ENCODE assay signal across 12 mouse cellular contexts in genomic region chr16:11001703-11002659, GRCm38 (mm10). TPM values are rescaled to one million over a fixed set of nuclear protein-coding genes. Genes with fewer than 3 reads are reported as not detected.
DNase-seq lines count a peak whose midpoint lies in the region; ATAC-seq and TF ChIP-seq lines count a peak whose summit lies in the region.
"Had no signal": no experiment of that assay in that cellular context is flagged by ENCODE, and none has a peak within 500 bp of the region (broad histone marks: within the 10 kb centered on the region; RNA-seq: fewer than 3 reads in every experiment).

No protein-coding gene starts in this region.

- intact Hi-C loops in left cerebral cortex, postnatal 10 days (cut with DNase I) = no loop called here

- peak; percentile 49 for DNase-seq in adrenal gland, adult 2 months
- no peak for DNase-seq in adrenal gland, adult 18-20 months (ENCODE audit: low spot score in 2 of 2)
- DNase-seq in left cerebral cortex, postnatal 10 days (ENCODE audit: extremely low spot score in 1 of 2, low spot score in 2 of 2) = no peak
- DNase-seq in thymus, postnatal 36 days = no peak
- no peak for DNase-seq in retina, postnatal 1 day
- DNase-seq: cerebellum, postnatal 25 days; layer of hippocampus, postnatal 36 days; thymus, postnatal 14 days had no signal

- no peak overlapping the region for H3K9ac ChIP-seq in liver, embryonic 12.5 days

- H3K79me2 ChIP-seq in C2C12 (ENCODE audit: control insufficient read depth, insufficient read depth) = no peaks in the 10 kb centered on the region

- no peaks in the 10 kb centered on the region for H3K27me3 ChIP-seq in C2C12 (ENCODE audit: control insufficient read depth, insufficient read depth, insufficient read length)
- H3K27me3 ChIP-seq in liver, embryonic 12.5 days (replicated peaks) = no peaks in the 10 kb centered on the region
- H3K27me3 ChIP-seq: megakaryocyte, embryonic 14.5 days had no signal

- no peak overlapping the region for H3K27ac ChIP-seq in liver, embryonic 12.5 days

- ATAC-seq in liver, embryonic 12.5 days = peak; percentile 44; the same call in 1 of the 2 replicates
- ATAC-seq in megakaryocyte, adult 5-6 weeks (ENCODE audit: poor library complexity, severe bottlenecking) = peak; percentile 64

- H3ac ChIP-seq in C2C12 (ENCODE audit: control insufficient read depth, insufficient read length, low read depth) = no peak overlapping the region

- 56% methylated on average over 7 of the region's 7 CpGs for WGBS in liver, embryonic 12.5 days (ENCODE audit: insufficient replicate concordance)

- H3K79me3 ChIP-seq in C2C12 (ENCODE audit: low read depth) = no peaks in the 10 kb centered on the region

- no peak for TF ChIP-seq CTCF in C2C12 (IDR thresholded peaks at IDR 0.05; ENCODE audit: control insufficient read depth, insufficient read depth, insufficient read length)

- peaks cover 32% of the 10 kb centered on the region for H3K4me1 ChIP-seq in liver, embryonic 12.5 days

- no peaks in the 10 kb centered on the region for H3K9me3 ChIP-seq in liver, embryonic 12.5 days (replicated peaks)

- no peak overlapping the region for H3K4me2 ChIP-seq in liver, embryonic 12.5 days

- no peaks in the 10 kb centered on the region for H3K36me3 ChIP-seq in C2C12 (ENCODE audit: control insufficient read depth, insufficient read depth)
- no peaks in the 10 kb centered on the region for H3K36me3 ChIP-seq in liver, embryonic 12.5 days

- no peak overlapping the region for H3K4me3 ChIP-seq in C2C12 (ENCODE audit: insufficient read depth, poor library complexity, severe bottlenecking)
- no peak overlapping the region for H3K4me3 ChIP-seq in liver, embryonic 12.5 days
- H3K4me3 ChIP-seq: megakaryocyte, embryonic 14.5 days had no signal

TF ChIP-seq in C2C12, 6 proteins besides CTCF, POLR2A, EP300 and RAD21:
- peak; percentile 29 for TF ChIP-seq USF1 (IDR thresholded peaks at IDR 0.05; ENCODE audit: low read depth)
- no peak for TF ChIP-seq MYOG (IDR thresholded peaks at IDR 0.05; ENCODE audit: control insufficient read depth, extremely low read depth, insufficient read length)

RNA-seq across cellular contexts. Expression of gene Snn, which starts 58.8 kb away (rescaled TPM):
- total RNA-seq in adrenal gland, adult 2 months (2021) = 10 to 100 TPM in 1 of 2 experiments, 1 to 10 TPM in 1; 9.7 to 16.5 TPM
- 9.1 and 9.2 TPM in 2 replicates for polyA plus RNA-seq in adrenal gland, adult 2 months (2012; rRNA removed)
- total RNA-seq in adrenal gland, adult 18-20 months (2021) = 10 to 100 TPM in 1 of 2 experiments, 1 to 10 TPM in 1; 9.3 to 14.0 TPM
- 54.1 TPM for polyA plus RNA-seq in C2C12 (2012; fragmentation: generic; extraction: Trizol)
- polyA plus RNA-seq in liver, embryonic 12.5 days (2016; fragmentation: Nextera tagmentation; extraction: Ambion mirVana) = 4.9 and 6.0 TPM in 2 replicates
- total RNA-seq in megakaryocyte, adult 5-6 weeks (2015) = 1.1 and 1.7 TPM in 2 replicates
- 0.98 and 1.5 TPM in 2 replicates for total RNA-seq in megakaryocyte, adult 5-6 weeks (2017)
- 100 to 1,000 TPM; 217 to 219 TPM for total RNA-seq in left cerebral cortex, postnatal 10 days (2021)

Comparison
In these comparisons a context has a peak if more than half of its experiments do, and no peak if none do; other contexts are left out.
1. RNA of gene Snn, which starts 58.8 kb away (total RNA-seq): 217 to 219 TPM in left cerebral cortex, postnatal 10 days; 9.7 to 16.5 TPM in adrenal gland, adult 2 months, 9.3 to 14.0 TPM in adrenal gland, adult 18-20 months and 0.98 to 1.7 TPM in megakaryocyte, adult 5-6 weeks; every median in the first group is over 10 times any median in the second.